Mouse (Mus musculus) kidney, postnatal 25 days (tissue): Measurements from ENCODE around the gene St3gal2.
"Not testable (repeated sequence)": the region's sequence is repeated elsewhere in the genome, so short reads cannot be mapped to it uniquely, and the experiment has no call there.

Experiments
- DNase-seq, 2 experiments: peaks; one replicate each; pipeline ENCODE4 v3.0.0; 2021; ENCODE audit warnings: mixed read lengths in 2 of 2

Gene St3gal2

DNA sequence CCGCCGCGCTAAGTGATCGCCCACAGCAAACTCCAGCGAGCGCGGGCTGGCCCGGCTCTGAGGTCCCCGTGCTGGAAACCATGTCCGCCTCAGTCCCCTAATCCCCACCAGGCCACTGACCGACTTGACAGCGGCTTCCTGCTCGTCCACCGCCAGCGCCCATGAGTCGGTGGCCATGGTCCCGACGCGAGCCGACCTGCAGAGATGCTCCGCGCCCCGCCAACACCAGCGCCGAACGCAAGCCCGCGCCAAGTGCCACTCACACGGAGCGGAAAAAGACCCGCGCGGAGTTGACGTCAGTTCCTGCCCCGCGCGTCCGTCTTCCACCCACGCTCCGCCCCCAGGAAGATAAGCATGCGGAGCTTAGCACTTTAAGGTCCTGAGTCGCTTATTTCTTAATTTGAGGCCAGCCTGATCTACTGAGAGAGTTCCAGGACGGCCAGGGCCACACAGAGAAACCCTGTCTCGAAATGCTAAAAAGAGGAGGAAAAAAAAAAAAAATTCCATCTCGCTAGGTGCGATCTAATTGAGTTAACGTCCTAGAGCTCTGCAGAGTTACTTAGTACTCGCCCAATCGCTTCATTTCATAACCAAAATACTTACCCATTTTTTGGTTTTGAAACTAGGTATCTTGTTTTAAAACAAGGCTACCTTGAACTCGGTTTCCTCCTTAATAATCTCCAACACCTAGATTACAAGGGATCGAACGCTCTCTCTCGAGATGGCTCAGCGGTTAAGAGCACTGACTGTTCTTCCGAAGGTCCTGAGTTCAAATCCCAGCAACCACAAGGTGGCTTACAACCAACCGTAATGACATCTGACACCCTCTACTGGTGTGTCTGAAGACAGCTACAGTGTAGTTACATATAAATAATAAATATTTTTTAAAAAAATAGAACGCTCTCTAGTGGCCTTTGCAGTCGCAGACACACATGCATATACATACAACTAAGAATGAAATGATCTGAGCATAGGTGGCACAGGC is 78.1 kb downstream of the St3gal2 start, which contains the start of gene Ddx19a:
Gene Ddx19a (minus strand): TSS at position 254 of the 985 bp plus-strand sequence.
- peak; percentile 91 to 94 for DNase-seq

DNA sequence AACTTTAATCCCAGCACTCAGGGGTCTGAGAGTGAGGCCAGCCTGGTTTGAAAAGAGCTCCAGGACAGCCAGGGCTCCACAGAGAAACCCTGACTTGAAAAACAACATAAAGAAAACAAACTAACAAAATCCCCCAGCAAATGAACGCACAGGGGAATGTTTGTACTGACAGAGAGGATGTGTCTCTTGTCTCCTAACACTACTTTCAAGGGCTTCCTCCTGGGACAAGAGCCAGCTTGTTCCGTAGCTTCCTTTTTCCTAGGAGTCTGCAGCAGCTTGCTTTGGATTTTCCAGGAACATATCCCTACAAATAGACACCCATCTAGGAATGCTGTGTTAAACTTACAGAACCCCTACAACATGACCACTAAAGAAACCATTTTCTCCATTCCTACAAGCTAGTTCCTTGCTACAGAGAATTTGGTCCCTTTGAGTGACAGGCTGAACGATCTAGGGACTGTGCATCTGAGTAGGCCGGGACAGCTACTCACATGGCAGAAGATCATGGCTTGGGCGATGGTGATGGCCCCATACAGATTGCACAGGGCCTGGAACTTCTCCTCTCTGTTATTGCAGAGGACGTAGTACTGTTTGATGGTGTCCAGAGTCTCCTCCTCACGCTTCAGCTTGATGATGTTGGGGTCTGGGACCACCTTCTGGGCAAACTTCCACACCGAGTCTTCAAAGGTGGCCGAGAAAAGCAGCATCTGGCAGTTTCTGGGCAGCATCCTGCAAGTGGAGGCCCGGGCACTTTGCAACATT is 90.7 kb downstream of the St3gal2 start:
- DNase-seq, result not testable (repeated sequence)
